Mouse (Mus musculus): Measurements from ENCODE around the gene Cebpe.

DNA sequence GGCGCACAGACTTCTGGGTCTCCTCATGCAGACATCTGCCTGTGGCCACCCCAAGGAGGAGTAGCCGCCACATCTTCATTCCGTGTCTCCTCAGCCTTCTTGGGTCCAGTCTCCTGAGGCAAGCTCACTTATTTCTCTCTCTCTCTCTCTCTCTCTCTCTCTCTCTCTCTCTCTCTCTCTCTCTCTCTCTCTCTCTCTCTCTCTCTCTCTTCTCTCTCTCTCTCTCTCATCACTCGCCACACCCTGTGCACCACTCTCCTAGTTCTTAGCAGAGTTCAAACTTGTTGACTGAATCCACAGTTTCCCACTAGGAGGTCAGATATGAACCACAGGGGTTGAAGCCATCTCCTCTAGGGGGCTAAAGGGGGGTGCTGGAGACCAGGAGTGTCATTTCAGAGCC, 13.2 kb downstream of the Cebpe start, which contains the start of gene Gm29776:
- TF ChIP-seq CTCF (IDR thresholded peaks at IDR 0.05; ENCODE audit: control insufficient read depth, insufficient read depth, insufficient replicate concordance, low read depth, low read length) (no peak), POLR2A (IDR thresholded peaks at IDR 0.05; ENCODE audit: control insufficient read depth, low read depth, low read length) (no peak)

Data from testis, adult 2 months (tissue).